Mouse (Mus musculus) lung, postnatal 0 days (tissue): ENCODE data around the gene Il10.

Source experiments
- CTCF ChIP-seq: IDR thresholded peaks from 2 replicates; pipeline ENCODE4 v1.5.1; 2016; ENCODE audit warnings: antibody characterized with exemption, mild to moderate bottlenecking
- EP300 ChIP-seq: IDR thresholded peaks from 2 replicates; pipeline ENCODE4 v1.6.1; 2016; ENCODE audit warnings: antibody characterized with exemption, mild to moderate bottlenecking, control low read depth

GRCm38 (mm10) chr1:131021900-131022590, 2.4 kb downstream of the Il10 start:
- TF ChIP-seq CTCF (no peak), EP300 (no peak)
